Mouse (Mus musculus): ENCODE measurements around the gene Gm47841. TPM values are rescaled to one million over a fixed set of nuclear protein-coding genes. Genes with fewer than 3 reads are reported as not detected.

Gene Gm47841
- total and polyA plus RNA-seq, 3 experiments: not detected

DNA sequence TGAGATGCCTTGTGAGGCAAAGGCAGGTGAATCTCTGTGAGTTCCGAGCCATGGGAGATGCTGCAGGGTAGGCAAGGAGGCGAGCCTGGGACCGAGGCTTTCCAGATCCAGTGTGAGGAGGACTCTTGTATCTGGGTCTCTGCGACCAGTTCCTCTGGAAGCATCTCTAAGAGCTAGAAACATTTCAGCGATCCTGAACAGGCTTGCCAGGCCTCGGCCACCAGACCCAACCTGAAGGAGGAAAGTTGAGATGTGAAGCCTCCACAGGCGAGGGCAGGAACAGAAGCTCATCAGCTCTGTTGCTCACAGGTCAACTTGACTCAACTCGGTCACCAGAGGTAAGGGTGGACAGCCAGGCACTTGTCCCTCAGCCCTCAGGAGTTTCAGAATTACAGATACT, 44.4 kb upstream of the Gm47841 start:
- peaks cover 66% of the 10 kb centered on the region for H3K27me3 ChIP-seq (replicated peaks)
- no peaks in the 10 kb centered on the region for H3K9me3 ChIP-seq (replicated peaks; ENCODE audit: low read length)
- no peak overlapping the region for H3K9ac ChIP-seq (ENCODE audit: insufficient read depth, low read depth)
- in situ Hi-C loops (cut with MboI; ENCODE audit: low pct_ligation_motif_present, low pct_unique_long_range_greater_than_20kb, low sequenced_read_pairs): no loop called here
- H3K4me1 ChIP-seq (ENCODE audit: control insufficient read depth in 1 of 2, insufficient read depth in 2 of 2): peaks cover 2 to 6% of the 10 kb centered on the region in 2 experiments; a peak in 3 of 4 replicates
- DNase-seq (ENCODE audit: extremely low read depth): no peak
- H3K4me2 ChIP-seq (ENCODE audit: insufficient read depth, low read depth, poor library complexity, severe bottlenecking): no peak overlapping the region
- dilution Hi-C loops (cut with MboI; ENCODE audit: extremely low pct_ligation_motif_present, extremely low pct_unique_long_range_greater_than_20kb, low sequenced_read_pairs): no loop called here
- no peak overlapping the region for H3K4me3 ChIP-seq (replicated peaks in 1 of 3; ENCODE audit: low read depth in 2 of 3, low read length in 2 of 3, poor library complexity in 1 of 3)
- no peaks in the 10 kb centered on the region for H3K79me2 ChIP-seq (replicated peaks; ENCODE audit: control insufficient read depth, extremely low read depth, insufficient read depth, poor library complexity, severe bottlenecking)
- TF ChIP-seq ETS1 (conservative IDR thresholded peaks at IDR 0.05; ENCODE audit: low read depth, low read length) (no peak), CTCF (conservative IDR thresholded peaks at IDR 0.05 in 1 of 2, IDR thresholded peaks at IDR 0.05 in 1 of 2; ENCODE audit: low read depth in 2 of 2, low read length in 2 of 2) (no peak), HCFC1 (IDR thresholded peaks at IDR 0.05; ENCODE audit: low read depth, low read length) (no peak), SIN3A (IDR thresholded peaks at IDR 0.05; ENCODE audit: low read length) (no peak), MEF2A (IDR thresholded peaks at IDR 0.05; ENCODE audit: borderline replicate concordance, low read depth, low read length) (no peak), ELF1 (IDR thresholded peaks at IDR 0.05; ENCODE audit: low read depth, low read length) (no peak), ZKSCAN1 (IDR thresholded peaks at IDR 0.05; ENCODE audit: borderline replicate concordance, low read depth, low read length) (no peak), RAD21 (IDR thresholded peaks at IDR 0.05; ENCODE audit: low read depth, low read length) (no peak), KAT2A (IDR thresholded peaks at IDR 0.05; ENCODE audit: insufficient replicate concordance, low read length) (no peak), CHD1 (IDR thresholded peaks at IDR 0.05; ENCODE audit: low read depth, low read length) (no peak), ZNF384 (IDR thresholded peaks at IDR 0.05; ENCODE audit: low read depth, low read length) (no peak), NRF1 (IDR thresholded peaks at IDR 0.05; ENCODE audit: low read depth, low read length) (no peak), ZC3H11A (IDR thresholded peaks at IDR 0.05; ENCODE audit: low read depth, low read length) (no peak), MAX (IDR thresholded peaks at IDR 0.05; ENCODE audit: low read length) (no peak), USF2 (conservative IDR thresholded peaks at IDR 0.05; ENCODE audit: low read depth, low read length) (no peak), TCF12 (IDR thresholded peaks at IDR 0.05; ENCODE audit: low read depth, low read length) (no peak), GABPA (IDR thresholded peaks at IDR 0.05; ENCODE audit: insufficient replicate concordance, low read depth, low read length) (no peak), JUND (conservative IDR thresholded peaks at IDR 0.05; ENCODE audit: low read depth, low read length) (no peak)
- no peaks in the 10 kb centered on the region for H3K36me3 ChIP-seq (replicated peaks in 1 of 2; ENCODE audit: control insufficient read depth in 1 of 2, insufficient read depth in 1 of 2, low read length in 1 of 2)
- H3K27ac ChIP-seq (ENCODE audit: insufficient read depth, low read depth): no peak overlapping the region

DNA sequence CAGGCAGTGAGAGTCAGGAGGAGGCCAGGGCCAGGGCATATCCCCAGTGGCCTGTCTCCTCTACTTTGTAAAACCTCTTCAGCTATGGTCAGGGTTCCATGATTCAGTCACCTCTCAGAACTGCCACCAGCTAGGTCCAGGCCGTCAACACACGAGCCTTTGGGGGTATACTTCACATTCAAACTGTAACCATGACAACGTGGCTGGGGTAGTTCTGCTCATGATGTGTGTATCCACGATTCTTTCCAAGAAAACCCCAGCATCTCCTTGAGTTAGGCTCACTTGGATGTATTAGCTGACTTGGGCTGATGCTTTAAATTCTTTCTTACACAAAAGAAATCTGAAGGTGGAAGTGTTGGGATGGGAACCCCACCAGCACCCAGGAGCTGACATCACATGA, 41.1 kb upstream of the Gm47841 start:
- DNase-seq (ENCODE audit: extremely low read depth): no peak
- Histone ChIP-seq H3K36me3 (replicated peaks in 1 of 2; ENCODE audit: control insufficient read depth in 1 of 2, insufficient read depth in 1 of 2, low read length in 1 of 2) (no peaks in the 10 kb centered on the region), H3K79me2 (replicated peaks; ENCODE audit: control insufficient read depth, extremely low read depth, insufficient read depth, poor library complexity, severe bottlenecking) (no peaks in the 10 kb centered on the region), H3K27ac (ENCODE audit: insufficient read depth, low read depth) (no peak overlapping the region), H3K4me1 (ENCODE audit: control insufficient read depth in 1 of 2, insufficient read depth in 2 of 2) (peaks cover 6 to 8% of the 10 kb centered on the region in 2 experiments; a peak in 3 of 4 replicates), H3K27me3 (replicated peaks) (peaks cover 67% of the 10 kb centered on the region), H3K9me3 (replicated peaks; ENCODE audit: low read length) (no peaks in the 10 kb centered on the region), H3K9ac (ENCODE audit: insufficient read depth, low read depth) (no peak overlapping the region), H3K4me3 (replicated peaks in 1 of 3; ENCODE audit: low read depth in 2 of 3, low read length in 2 of 3, poor library complexity in 1 of 3) (no peak overlapping the region), H3K4me2 (ENCODE audit: insufficient read depth, low read depth, poor library complexity, severe bottlenecking) (no peak overlapping the region)
- in situ Hi-C loops (cut with MboI; ENCODE audit: low pct_ligation_motif_present, low pct_unique_long_range_greater_than_20kb, low sequenced_read_pairs): no loop called here
- dilution Hi-C loops (cut with MboI; ENCODE audit: extremely low pct_ligation_motif_present, extremely low pct_unique_long_range_greater_than_20kb, low sequenced_read_pairs): no loop called here
- TF ChIP-seq RCOR1 (conservative IDR thresholded peaks at IDR 0.05; ENCODE audit: low read depth, low read length) (no peak), TCF12 (IDR thresholded peaks at IDR 0.05; ENCODE audit: low read depth, low read length) (no peak)

All from CH12.LX (cell line).